Mouse (Mus musculus) hindbrain, embryonic 10.5 days (tissue): ENCODE measurements around the gene Cd55. TPM values are rescaled to one million over a fixed set of nuclear protein-coding genes. Genes with fewer than 3 reads are reported as not detected.
"Not testable (repeated sequence)": the region's sequence is repeated elsewhere in the genome, so short reads cannot be mapped to it uniquely, and the experiment has no call there.

Source experiments
- DNase-seq: peaks from one replicate; pipeline ENCODE4 v3.0.0-alpha.2; 2017; ENCODE audit warnings: low spot score
- H3K27ac ChIP-seq: fragments of 300-500 bp; sonication (generic); 2 replicates; pipeline ENCODE4 v1.5.1; 2016; ENCODE audit warnings: mild to moderate bottlenecking, moderate library complexity
- H3K27me3 ChIP-seq: fragments of 300-500 bp; sonication (generic); 2 replicates; pipeline ENCODE4 v1.6.1; 2016; ENCODE audit warnings: mild to moderate bottlenecking; ENCODE audit not compliant: poor library complexity, insufficient read depth, severe bottlenecking
- H3K36me3 ChIP-seq: fragments of 300-500 bp; sonication (generic); 2 replicates; pipeline ENCODE4 v1.6.1; 2016; ENCODE audit warnings: mild to moderate bottlenecking, moderate library complexity
- H3K4me1 ChIP-seq: fragments of 300-500 bp; sonication (generic); replicated peaks from 2 replicates; pipeline ENCODE4 v1.6.1; 2016; ENCODE audit warnings: mild to moderate bottlenecking
- H3K4me3 ChIP-seq: fragments of 300-500 bp; sonication (generic); 2 replicates; pipeline ENCODE4 v1.5.1; 2016; ENCODE audit warnings: mild to moderate bottlenecking, moderate library complexity
- H3K9me3 ChIP-seq: fragments of 300-500 bp; sonication (generic); 2 replicates; pipeline ENCODE4 v1.6.1; 2016; ENCODE audit warnings: mild to moderate bottlenecking, moderate library complexity
- whole genome bisulfite sequencing: fragments of 180-500 bp; shearing (Covaris S2); methylation state at CpG from one replicate; pipeline ENCODE4 v1.1.7; 2016; 5-methylcytosine and 5-hydroxymethylcytosine counted together
- polyA plus RNA-seq: library from polyadenylated mRNA; unstranded; fragments of >200 nt; fragmentation: Nextera tagmentation; extraction: Ambion mirVana; gene quantifications from 2 replicates; pipeline ENCODE4 v1.2.1, GENCODE M21; 2016

The Cd55 gene
- polyA plus RNA-seq, 1 experiment from 2014 or later, result 2.6 TPM

- no peak overlapping the region for H3K27ac ChIP-seq
- WGBS, result 84% methylated on average over 4 of the region's 4 CpGs
- H3K27me3 ChIP-seq, result no peaks in the 10 kb centered on the region
- no peak for DNase-seq
- H3K4me3 ChIP-seq, result no peak overlapping the region
- H3K9me3 ChIP-seq, result no peaks in the 10 kb centered on the region
- H3K4me1 ChIP-seq, result no peaks in the 10 kb centered on the region
- no peaks in the 10 kb centered on the region for H3K36me3 ChIP-seq
Observed at GRCm38 (mm10) chr1:130470074-130470473, 7.5 kb upstream of the Cd55 start.

GRCm38 (mm10) chr1:130467453-130467852 lies 4.9 kb upstream of the Cd55 start:
- Histone ChIP-seq H3K9me3 (no peaks in the 10 kb centered on the region), H3K4me3 (no peak overlapping the region), H3K27me3 (peaks cover 4% of the 10 kb centered on the region), H3K27ac (no peak overlapping the region), H3K4me1 (peaks cover 5% of the 10 kb centered on the region), H3K36me3 (no peaks in the 10 kb centered on the region)
- WGBS, result 83% methylated on average over 2 of the region's 2 CpGs
- DNase-seq, result no peak

DNA sequence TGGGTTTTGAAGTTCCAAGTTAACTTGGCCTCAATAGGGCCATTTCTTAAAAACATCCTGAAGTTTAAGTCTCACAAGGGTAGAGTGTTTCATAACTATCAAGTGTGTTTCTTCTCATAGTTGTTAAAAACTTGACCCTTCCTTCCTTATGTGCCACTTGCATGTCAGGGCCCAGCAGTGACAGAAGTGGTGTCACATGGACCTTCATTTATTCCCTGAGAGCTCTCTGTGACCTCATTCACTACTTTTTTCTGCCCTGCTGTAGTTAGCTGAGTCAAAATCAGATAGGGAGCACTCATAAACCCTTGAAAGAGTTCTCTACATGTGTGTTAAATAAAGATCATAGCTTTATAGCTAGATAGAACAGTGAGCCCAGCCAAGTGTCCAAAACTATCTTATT lies 1.6 kb upstream of the Cd55 start:
- H3K4me1 ChIP-seq, result peaks cover 10% of the 10 kb centered on the region
- H3K36me3 ChIP-seq, result no peaks in the 10 kb centered on the region
- DNase-seq, result no peak
- H3K27ac ChIP-seq, result no peak overlapping the region
- no peak overlapping the region for H3K4me3 ChIP-seq
- no peaks in the 10 kb centered on the region for H3K9me3 ChIP-seq
- peaks cover 4% of the 10 kb centered on the region for H3K27me3 ChIP-seq

- H3K27me3 ChIP-seq, result peaks cover 4% of the 10 kb centered on the region
- peaks cover 10% of the 10 kb centered on the region for H3K4me1 ChIP-seq
- no peaks in the 10 kb centered on the region for H3K9me3 ChIP-seq
- H3K36me3 ChIP-seq, result no peaks in the 10 kb centered on the region
- H3K4me3 ChIP-seq, result peak overlapping the region; percentile 71
- no peak for DNase-seq
- WGBS, result 7% methylated on average over 4 of the region's 4 CpGs
- H3K27ac ChIP-seq, result peak overlapping the region; percentile 82
Observed at GRCm38 (mm10) chr1:130462867-130463266, 323 bp upstream of the Cd55 start.

GRCm38 (mm10) chr1:130455111-130455510 lies 7.4 kb downstream of the Cd55 start:
- DNase-seq, result no peak
- Histone ChIP-seq H3K36me3 (no peaks in the 10 kb centered on the region), H3K27ac (no peak overlapping the region), H3K4me1 (no peaks in the 10 kb centered on the region), H3K27me3 (no peaks in the 10 kb centered on the region), H3K9me3 (no peaks in the 10 kb centered on the region), H3K4me3 (no peak overlapping the region)
- 91% methylated on average over 2 of the region's 2 CpGs for WGBS

DNA sequence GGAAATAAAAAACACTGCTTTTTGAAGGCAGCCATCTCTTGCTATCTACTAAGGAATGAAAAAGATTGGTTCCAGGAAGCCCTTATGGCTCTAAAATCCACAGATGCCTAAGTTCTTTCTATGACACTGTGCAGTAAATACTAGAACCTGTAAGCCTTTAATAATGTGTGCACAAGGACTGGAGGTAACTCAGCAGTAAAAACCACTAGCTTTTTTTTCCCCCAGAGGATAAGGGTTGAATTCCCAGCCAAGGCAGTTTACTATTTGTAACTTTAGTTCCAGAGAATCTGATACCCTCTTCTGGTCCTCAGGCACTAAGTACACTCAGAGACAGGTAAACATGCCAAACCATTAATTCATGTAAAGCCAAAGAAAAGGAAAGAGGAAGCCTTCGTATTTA lies 19.6 kb downstream of the Cd55 start:
- not testable (repeated sequence) for H3K27me3 ChIP-seq, H3K4me3 ChIP-seq, H3K9me3 ChIP-seq, H3K4me1 ChIP-seq, H3K27ac ChIP-seq, H3K36me3 ChIP-seq, DNase-seq
- WGBS, result 82% methylated on average over 1 of the region's 1 CpGs

DNA sequence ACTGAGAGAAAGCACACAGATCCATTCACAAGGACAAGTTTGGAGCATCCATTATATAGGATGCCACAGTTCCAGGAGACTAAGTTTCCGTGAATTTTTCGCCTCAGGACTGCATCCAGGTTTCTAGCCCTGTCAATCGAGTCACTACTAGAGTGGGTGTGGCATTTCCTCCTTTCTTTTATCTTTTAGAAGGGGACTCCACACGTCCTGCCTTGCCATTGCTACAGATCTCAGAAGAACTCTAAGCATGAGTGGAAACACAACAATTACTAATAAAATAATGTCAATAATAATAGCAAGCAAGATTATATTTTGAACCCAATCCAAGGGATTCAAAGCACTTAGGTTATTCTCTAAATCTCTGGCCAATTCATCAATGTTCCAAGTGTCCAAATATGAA lies 31.6 kb downstream of the Cd55 start:
- no peak for DNase-seq

DNA sequence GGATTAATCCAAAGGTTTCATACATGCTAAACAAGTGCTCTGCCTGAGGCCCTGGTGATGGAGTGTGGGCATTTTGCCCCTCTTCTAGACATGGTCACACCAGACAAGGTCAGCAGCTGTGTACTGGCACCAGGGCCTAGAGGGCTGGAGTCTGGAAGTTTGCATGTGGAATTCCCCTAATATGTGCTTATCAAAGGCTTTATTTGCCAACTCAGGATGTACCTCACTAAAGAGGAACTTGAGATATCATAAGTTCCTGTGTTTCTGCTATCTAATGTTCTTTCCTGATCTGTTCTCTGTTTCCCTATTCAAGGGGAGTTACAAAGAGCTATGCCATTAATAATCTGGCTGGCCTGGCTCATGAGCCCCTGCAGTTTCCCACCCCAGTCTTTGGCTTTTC lies 33.9 kb downstream of the Cd55 start:
- not testable (repeated sequence) for DNase-seq, H3K27me3 ChIP-seq, H3K9me3 ChIP-seq, H3K4me3 ChIP-seq, H3K27ac ChIP-seq, H3K4me1 ChIP-seq, H3K36me3 ChIP-seq

More for the DNA sequence above, 31.6 kb downstream of the Cd55 start:
- 81% methylated on average over 4 of the region's 4 CpGs for WGBS
- Histone ChIP-seq H3K27ac (no peak overlapping the region), H3K4me3 (no peak overlapping the region), H3K4me1 (no peaks in the 10 kb centered on the region), H3K9me3 (peaks cover 6% of the 10 kb centered on the region; the same call in 1 of the 2 replicates), H3K36me3 (no peaks in the 10 kb centered on the region), H3K27me3 (no peaks in the 10 kb centered on the region)

- 77% methylated on average over 3 of the region's 3 CpGs for WGBS
- not testable (repeated sequence) for H3K9me3 ChIP-seq, H3K36me3 ChIP-seq, H3K4me3 ChIP-seq, H3K27ac ChIP-seq, DNase-seq, H3K27me3 ChIP-seq, H3K4me1 ChIP-seq
Observed at GRCm38 (mm10) chr1:130427175-130427853, 35.2 kb downstream of the Cd55 start.

DNA sequence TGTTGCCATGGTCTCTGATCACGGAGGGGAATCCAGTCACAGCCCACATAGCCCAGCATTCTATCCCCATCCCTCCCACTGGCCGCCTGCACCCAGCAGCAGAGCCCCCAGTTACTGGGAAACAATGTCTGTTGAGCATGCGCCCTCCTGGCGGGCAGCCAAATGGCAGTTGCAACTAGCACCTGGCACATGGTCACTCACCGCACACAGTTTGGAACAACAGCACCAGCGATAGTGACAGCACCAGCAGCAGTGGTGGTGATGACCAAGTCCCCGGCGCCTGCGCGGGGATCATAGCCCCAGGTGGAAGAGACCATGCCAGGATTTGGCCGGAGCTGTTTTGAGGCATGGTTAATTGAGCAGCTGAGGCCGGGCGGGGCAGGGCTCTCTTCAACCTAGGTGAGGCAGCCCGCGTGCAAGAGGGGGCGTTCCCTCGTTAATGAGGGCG lies 39.9 kb downstream of the Cd55 start, which contains the start of gene Cd55b:
TSS of gene Cd55b (minus strand) at position 346 of the 448 bp plus-strand sequence.
- 59% methylated on average over 18 of the region's 18 CpGs for WGBS
- DNase-seq, result no peak
- H3K4me3 ChIP-seq, result no peak within 1 kb of the TSS

DNA sequence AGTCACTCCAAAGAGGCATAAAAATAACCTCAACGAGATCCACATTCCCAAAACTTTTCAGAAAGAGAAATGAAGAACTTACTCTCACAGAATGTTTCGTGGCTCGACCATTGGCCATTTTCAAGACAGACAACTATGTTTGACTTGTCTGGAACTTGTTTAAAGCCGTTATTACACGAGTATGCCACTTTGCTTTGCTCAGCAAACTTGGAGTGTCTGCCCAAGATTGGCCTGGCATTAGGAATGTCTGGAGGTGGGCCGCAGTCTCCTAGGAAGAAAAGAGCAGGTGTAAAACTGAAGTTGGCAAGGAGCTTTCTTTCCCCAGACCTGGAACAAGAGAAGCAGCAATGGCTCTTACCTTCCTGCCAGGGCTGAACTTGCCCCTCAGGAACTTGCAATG lies 40.5 kb downstream of the Cd55 start:
- H3K27ac ChIP-seq, H3K36me3 ChIP-seq, H3K27me3 ChIP-seq, H3K4me3 ChIP-seq, H3K9me3 ChIP-seq, DNase-seq, H3K4me1 ChIP-seq: not testable (repeated sequence)
- no CpG with 5 or more reads among the region's 6 CpGs for WGBS

More for the DNA sequence above, 39.9 kb downstream of the Cd55 start, which contains the start of gene Cd55b:
- Histone ChIP-seq H3K27ac (no peak within 1 kb of the TSS), H3K27me3 (no peaks in the 10 kb centered on the region), H3K9me3 (no peaks in the 10 kb centered on the region), H3K36me3 (no peaks in the 10 kb centered on the region), H3K4me1 (no peaks in the 10 kb centered on the region)

DNA sequence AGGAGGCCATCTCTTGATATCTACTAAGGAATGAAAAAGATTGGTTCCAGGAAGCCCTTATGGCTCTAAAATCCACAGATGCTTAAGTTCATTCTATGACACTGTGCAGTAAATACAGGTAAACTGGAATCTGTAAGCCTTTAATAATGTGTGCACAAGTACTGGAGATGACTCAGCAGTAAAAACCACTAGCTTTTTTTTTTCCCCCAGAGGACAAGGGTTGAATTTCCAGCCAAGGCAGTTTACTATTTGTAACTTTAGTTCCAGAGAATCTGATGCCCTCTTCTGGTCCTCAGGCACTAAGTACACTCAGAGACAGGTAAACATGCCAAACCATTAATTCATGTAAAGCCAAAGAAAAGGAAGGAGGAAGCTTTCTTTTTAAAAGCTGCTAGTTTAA lies 65.4 kb downstream of the Cd55 start:
- H3K9me3 ChIP-seq, H3K4me1 ChIP-seq, H3K27me3 ChIP-seq, H3K36me3 ChIP-seq, H3K27ac ChIP-seq, DNase-seq, H3K4me3 ChIP-seq: not testable (repeated sequence)
